Mouse (Mus musculus) bone marrow macrophage, adult 2 months (primary cell): ENCODE results near the gene Dgcr6.

Experiments used
- CTCF ChIP-seq: IDR thresholded peaks from 2 replicates; pipeline ENCODE4 v1.5.1; 2012; ENCODE audit warnings: low read depth, mild to moderate bottlenecking, low read length, moderate library complexity
- POLR2A ChIP-seq: IDR thresholded peaks from 2 replicates; pipeline ENCODE4 v1.6.1; 2012; ENCODE audit warnings: mild to moderate bottlenecking, low read depth, low read length, borderline replicate concordance

DNA sequence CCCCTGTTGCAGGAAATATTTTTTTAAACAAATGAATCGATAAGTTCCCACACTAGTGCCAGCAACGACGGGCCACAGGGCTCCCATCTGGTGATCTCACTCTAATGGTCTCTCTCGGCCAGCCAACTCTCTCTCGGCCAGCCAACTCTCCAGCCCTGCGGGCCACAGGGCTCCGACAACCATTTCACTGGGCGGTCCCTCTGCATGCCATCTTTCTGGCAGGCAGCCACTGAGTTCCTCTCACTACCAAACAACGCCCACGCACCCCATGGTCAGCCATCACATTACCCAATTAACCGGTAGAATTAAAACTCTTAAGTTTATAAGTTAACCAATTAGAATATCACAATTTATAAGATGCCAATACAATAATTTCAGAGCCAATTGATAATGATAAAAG is 8.5 kb downstream of the Dgcr6 start:
- TF ChIP-seq CTCF, result no peak
- TF ChIP-seq POLR2A, result no peak
